Mouse (Mus musculus) testis, postnatal 14 days (tissue): ENCODE measurements around the gene Mup5.
"Not testable (repeated sequence)": the region's sequence is repeated elsewhere in the genome, so short reads cannot be mapped to it uniquely, and the experiment has no call there.

Experiments
- DNase-seq: peaks from one replicate; pipeline ENCODE4 v3.0.0; 2021; ENCODE audit warnings: low spot score

The Mup5 gene

DNA sequence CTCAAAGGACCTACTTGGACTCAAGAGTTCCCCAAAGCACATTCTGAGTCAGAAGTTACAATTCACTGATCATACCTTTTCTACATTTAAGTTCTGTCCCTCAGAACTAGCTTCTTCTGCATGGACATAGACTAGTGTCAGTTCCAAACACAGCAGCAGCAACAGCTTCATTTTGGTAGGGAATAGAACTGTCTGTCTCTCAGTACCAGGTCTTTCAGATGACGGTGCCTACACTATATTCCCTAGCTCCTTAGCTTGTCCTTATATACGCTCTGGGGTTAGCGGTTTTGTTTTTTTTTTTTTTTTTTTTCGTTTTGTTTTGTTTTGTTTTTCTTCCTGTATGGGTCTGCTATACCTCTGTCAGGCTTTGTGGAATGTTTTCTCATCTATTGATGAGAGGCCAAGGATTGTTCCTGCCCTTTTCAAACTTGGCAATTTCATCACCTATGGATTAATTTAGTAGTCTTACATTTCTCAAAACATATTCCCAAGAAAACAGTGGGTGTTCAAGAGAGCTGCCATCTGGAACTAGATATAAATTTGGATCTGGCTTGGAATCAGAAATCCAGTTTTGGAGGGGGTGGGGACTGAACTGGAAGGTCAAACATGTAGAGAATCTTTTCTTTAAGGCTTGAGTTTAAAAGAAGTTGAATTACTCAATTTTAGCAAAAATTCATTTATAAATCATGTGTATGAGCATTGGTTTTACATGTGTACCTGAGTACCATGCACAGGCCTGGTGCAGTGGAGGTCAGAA lies at the start of gene Mup5:
Mup5 (minus strand) TSS at position 282 of the 757 bp plus-strand sequence.
- no peak for DNase-seq

GRCm38 (mm10) chr4:61858160-61858559 lies 23.1 kb upstream of the Mup5 start:
- no peak for DNase-seq

DNA sequence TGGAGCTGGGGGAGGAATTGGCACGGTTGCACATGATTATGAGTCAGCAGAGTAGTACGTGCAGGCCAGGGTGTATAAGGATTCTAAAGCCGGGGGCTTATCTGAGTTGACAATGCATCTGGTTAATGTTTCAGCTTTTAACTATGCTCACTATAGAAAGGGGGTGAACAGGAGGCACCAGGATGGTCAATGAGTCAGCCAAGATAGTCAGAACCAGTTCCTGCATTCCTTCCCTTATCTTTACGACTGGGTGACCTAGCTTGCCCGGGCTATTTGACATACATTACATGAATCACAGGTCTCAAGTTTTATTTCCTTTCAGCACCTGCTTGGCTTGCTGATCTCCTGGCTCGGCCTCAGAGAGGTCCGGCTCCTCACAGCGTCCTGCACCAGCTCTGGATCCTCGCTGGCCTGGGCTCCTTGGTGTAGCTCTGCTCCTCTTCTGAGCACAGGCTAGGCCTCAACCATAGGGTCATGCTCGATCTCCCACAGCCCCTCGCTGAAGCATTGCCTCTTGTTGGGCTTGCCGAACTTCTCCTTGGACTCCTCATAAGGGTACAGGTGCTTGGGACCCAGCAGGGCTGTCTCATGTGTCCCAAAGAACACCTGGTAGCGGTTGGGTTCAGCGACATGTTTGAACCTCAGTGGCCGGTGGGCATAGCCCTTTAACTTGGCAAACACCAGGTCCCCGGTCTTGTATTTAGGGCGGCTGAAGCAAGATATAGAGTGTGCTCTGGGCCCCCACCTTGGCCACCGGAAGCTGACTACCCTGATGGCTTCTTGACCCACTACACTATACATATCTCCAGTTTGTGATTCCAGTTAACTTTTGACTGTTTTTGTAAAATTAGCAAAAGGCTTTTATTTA lies 21.0 kb upstream of the Mup5 start:
- DNase-seq = no peak

- no peak for DNase-seq
Observed at GRCm38 (mm10) chr4:61855344-61855743, 20.3 kb upstream of the Mup5 start.

DNA sequence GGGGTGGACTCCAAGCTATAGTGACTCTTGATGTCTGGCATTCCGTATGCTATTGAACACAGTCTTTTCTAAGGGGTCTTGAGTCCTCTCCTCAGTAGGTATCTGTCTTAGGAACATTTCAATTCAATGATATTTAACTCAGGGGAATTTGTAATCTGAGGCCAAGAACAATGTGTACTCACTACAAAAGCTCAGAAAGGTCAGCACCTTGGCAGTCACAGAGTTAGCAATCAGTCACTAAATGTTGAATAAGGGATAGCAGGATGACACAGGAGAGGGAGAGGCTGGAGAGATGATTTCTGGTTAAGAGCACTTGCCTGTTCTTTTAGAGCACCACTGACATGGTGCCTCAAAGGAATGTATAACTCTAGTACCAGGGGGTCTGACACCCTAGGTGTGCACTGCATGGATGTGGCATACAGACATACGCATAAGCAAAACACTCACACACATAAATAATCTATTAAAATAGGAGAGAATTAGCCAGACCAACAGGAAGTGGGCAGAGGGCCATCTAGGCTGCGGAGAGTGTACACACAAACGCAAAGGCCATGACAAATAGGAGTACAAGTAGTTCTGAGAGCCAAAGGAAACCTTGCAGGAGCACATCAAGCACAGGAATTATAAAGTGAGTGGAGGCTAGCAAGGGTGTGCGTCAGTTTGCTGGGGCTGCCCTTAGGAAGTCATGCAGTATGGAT lies 9.9 kb upstream of the Mup5 start:
- DNase-seq = no peak

DNA sequence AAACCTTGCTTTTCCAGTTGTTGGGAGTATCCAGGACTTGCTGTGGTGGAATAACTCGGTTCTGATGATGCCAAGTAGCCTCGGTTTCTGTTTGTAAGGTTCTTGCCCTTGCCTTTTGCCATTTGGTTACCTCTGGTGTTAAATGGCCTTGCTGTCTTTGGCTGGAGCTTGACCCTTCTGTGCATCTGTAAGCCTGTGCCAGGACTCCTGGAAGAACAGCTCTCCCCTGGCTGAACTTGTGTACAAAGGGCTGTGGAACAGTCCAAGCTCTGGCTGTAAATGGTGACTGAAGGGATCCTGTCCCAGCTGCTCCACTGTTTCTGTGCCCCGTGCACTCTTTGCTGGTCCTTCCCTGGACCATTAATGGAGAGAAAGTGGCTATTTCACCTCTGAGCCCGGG lies 5.8 kb downstream of the Mup5 start:
- DNase-seq = no peak

DNA sequence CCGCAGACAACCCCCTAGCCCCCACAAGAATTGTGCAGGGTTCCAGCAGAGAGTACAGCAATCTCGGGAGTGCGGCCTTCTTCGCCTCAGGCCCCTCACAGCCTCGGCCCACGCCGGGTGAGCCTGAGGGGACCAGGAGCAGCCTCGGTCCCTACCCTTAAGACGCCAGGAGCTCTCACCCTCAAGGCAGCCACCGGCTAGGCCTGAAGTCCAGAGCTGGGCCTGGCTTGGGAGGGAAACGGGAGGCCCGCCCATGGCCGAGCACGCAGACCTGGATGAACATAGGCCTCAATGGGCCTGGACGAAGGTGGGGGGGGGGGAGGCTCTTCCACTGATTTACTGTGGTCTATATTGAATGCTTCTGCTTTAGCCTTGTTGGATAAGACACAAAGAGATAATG lies 11.8 kb downstream of the Mup5 start:
- DNase-seq = no peak

DNA sequence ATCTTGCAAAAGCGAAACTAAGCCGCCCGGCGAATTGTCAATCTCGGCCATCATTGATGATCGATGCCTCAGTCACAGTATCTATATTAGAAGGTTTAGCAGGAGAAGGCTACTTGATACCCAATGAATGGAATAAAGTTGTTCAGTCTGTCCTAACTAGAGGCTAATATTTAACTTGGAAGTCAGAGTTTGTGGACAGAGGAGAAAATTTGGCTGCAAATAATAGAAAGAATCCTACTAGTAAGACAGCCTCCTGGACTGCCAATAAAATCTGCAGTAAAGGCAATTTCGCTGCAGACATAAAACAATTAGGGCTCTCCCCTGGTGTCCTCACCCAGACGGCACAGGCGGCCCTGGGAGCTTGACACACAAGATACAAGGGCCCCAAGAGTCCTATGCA lies 12.5 kb downstream of the Mup5 start:
- DNase-seq = not testable (repeated sequence)

DNA sequence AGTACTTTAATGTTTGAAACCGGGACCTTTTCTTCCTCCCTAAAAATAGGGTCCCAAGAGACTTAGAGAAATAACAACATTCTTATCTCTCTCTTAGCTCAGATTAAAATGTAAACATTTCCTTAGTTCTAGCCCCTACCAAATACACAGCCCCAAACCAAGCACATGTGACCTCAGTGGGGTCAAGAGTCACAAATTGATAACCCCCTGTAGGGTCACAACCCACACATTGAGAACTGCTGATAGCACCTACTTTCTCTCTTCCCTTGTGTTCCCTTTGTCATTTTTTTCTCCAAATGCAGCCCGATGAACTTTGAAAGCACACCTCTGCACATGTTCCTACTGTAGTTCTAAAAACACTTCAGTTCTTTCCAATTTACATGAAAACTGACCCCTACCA lies 19.4 kb downstream of the Mup5 start:
- DNase-seq = no peak

GRCm38 (mm10) chr4:61813435-61813834 lies 21.6 kb downstream of the Mup5 start:
- DNase-seq = no peak

DNA sequence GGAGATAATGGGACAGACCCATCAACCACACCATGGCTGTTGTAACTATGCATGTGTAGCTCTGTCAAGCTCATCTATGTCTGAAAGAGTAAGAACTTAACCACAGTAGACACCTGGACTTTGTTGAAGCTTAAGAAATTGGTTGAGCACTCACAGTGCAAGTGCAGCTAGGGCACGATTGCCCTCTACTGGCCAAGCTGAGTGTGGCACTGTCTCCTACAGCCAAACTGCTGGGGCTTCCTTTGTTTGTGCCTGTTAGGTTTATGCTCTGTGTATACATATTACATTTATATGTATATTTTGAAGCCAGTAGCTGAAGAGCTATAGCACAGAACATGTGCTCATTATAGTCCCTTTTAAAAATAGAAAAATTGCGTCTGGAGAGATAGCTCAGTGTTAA lies 23.8 kb downstream of the Mup5 start:
- not testable (repeated sequence) for DNase-seq

DNA sequence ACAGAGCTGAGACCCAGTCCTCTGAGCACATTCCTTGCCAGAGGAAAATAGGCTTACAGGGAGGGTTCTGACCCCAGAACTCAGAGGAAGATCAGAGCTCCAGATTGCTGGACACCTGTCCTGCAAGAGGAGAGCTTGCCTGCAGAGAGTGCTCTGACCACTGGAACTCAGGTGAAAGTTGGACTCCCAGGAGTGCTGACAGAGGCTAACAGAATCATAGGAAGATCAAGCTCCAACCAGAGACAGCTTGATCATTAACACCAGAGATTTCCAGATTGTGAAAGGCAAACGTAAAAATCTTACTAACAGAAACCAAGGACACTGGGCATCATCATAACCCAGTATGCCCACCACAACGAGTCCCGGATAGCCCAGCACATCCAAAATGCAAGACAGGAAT lies 26.1 kb downstream of the Mup5 start:
- not testable (repeated sequence) for DNase-seq

DNA sequence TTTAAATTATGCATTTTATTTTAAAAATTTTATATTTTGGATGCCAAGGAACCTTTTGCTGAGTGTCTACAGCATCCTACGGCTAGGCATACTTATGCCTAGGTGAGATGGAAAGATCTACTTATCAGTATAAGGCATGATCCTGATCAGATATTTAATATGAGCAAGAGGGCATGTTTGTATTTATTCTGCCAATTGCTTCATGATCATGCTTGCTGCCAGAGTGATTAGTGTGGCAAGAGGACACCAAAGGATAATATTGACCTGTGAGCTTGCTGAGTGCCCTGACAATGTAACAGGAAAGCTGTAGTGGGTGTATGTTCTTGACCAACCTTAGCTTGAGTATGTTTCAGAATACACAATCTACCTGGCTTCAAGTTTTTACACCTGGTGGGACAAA lies 45.3 kb downstream of the Mup5 start:
- DNase-seq = not testable (repeated sequence)

GRCm38 (mm10) chr4:61784231-61784630 lies 50.8 kb downstream of the Mup5 start:
- DNase-seq = not testable (repeated sequence)

DNA sequence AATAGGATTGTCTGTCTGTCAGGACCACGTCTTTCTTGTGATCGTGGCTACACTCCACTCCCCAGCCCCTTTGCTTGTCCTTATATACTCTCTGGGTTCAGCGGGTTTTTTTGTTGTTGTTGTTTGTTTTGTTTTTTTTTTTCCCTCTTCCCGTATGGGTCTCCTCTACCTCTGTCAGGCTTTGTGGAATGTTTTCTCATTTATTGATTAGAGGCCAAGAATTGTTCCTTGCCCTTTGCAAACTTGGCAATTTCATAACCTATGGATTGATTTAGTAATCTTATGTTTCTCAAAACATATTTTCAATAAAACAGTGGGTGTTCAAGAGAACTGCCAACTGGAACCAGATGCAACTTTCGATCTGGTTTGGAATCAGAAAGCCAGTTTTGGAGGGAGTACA lies 52.9 kb downstream of the Mup5 start, which contains the start of gene Mup19:
Mup19 (minus strand) TSS at position 101 of the 400 bp plus-strand sequence.
- DNase-seq = not testable (repeated sequence)
